Comparison of ENCODE assay signal across 9 mouse cellular contexts in genomic region chr11:18870121-18870931, GRCm38 (mm10).
DNase-seq lines count a peak whose midpoint lies in the region; ATAC-seq lines count a peak whose summit lies in the region.
"Had no signal": no experiment of that assay in that cellular context is flagged by ENCODE, and none has a peak within 500 bp of the region (broad histone marks: within the 10 kb centered on the region; RNA-seq: fewer than 3 reads in every experiment).

No protein-coding gene starts in this region.

- peak overlapping the region; percentile 10; the same call in 1 of the 2 replicates for H3K4me2 ChIP-seq in forebrain, embryonic 12.5 days
- H3K4me2 ChIP-seq in forebrain, embryonic 16.5 days (ENCODE audit: low read length), result no peak overlapping the region
- peak overlapping the region; percentile 77 for H3K4me2 ChIP-seq in embryonic facial prominence, embryonic 12.5 days (replicated peaks)
- peak overlapping the region; percentile 70 for H3K4me2 ChIP-seq in liver, embryonic 11.5 days

- H3K36me3 ChIP-seq in forebrain, embryonic 12.5 days (replicated peaks), result no peaks in the 10 kb centered on the region
- H3K36me3 ChIP-seq in forebrain, embryonic 16.5 days (ENCODE audit: control insufficient read depth, insufficient read depth), result no peaks in the 10 kb centered on the region
- no peaks in the 10 kb centered on the region for H3K36me3 ChIP-seq in embryonic facial prominence, embryonic 12.5 days
- no peaks in the 10 kb centered on the region for H3K36me3 ChIP-seq in liver, embryonic 11.5 days (ENCODE audit: control insufficient read depth, insufficient read depth, low read length)
- H3K36me3 ChIP-seq: limb, embryonic 15.5 days had no signal

- no peak overlapping the region for H3K27ac ChIP-seq in forebrain, embryonic 12.5 days
- no peak overlapping the region for H3K27ac ChIP-seq in forebrain, embryonic 16.5 days (ENCODE audit: low read length)
- peak overlapping the region; percentile 67; the same call in 1 of the 2 replicates for H3K27ac ChIP-seq in embryonic facial prominence, embryonic 12.5 days
- peak overlapping the region; percentile 52 for H3K27ac ChIP-seq in liver, embryonic 11.5 days (ENCODE audit: low read depth, low read length)
- H3K27ac ChIP-seq: limb, embryonic 15.5 days had no signal

- DNase-seq in R1 (ENCODE audit: low read depth, low spot score), result peak; percentile 3
- DNase-seq in liver, embryonic 11.5 days (ENCODE audit: low spot score), result no peak
- DNase-seq in natural killer cell, adult 2 months (ENCODE audit: low spot score in 2 of 2), result no peak
- no peak for DNase-seq in left cerebral cortex, postnatal 4 days
- DNase-seq in layer of hippocampus, adult 11-12 months (ENCODE audit: low spot score), result no peak

- no peak for ATAC-seq in forebrain, embryonic 12.5 days (ENCODE audit: low FRiP score)
- no peak for ATAC-seq in forebrain, embryonic 16.5 days
- ATAC-seq in embryonic facial prominence, embryonic 12.5 days (ENCODE audit: insufficient number of reproducible peaks, insufficient read depth, low FRiP score, low TSS enrichment), result no peak
- no peak for ATAC-seq in liver, embryonic 11.5 days (replicated peaks; ENCODE audit: low FRiP score)

- intact Hi-C loops in left cerebral cortex, postnatal 4 days (cut with DNase I), result loop anchor here (10.0 kb wide), 5 partner anchors 716 to 1586 kb away; no protein-coding TSS in a partner anchor

- no peak overlapping the region for H3K9ac ChIP-seq in forebrain, embryonic 12.5 days
- no peak overlapping the region for H3K9ac ChIP-seq in forebrain, embryonic 16.5 days (replicated peaks; ENCODE audit: low read depth, low read length)
- H3K9ac ChIP-seq in embryonic facial prominence, embryonic 12.5 days, result no peak overlapping the region
- no peak overlapping the region for H3K9ac ChIP-seq in liver, embryonic 11.5 days (ENCODE audit: low read depth, low read length)
- H3K9ac ChIP-seq: limb, embryonic 15.5 days had no signal

- no peaks in the 10 kb centered on the region for H3K9me3 ChIP-seq in forebrain, embryonic 12.5 days
- no peaks in the 10 kb centered on the region for H3K9me3 ChIP-seq in forebrain, embryonic 16.5 days (ENCODE audit: control insufficient read depth, low read length)
- no peaks in the 10 kb centered on the region for H3K9me3 ChIP-seq in embryonic facial prominence, embryonic 12.5 days
- H3K9me3 ChIP-seq in liver, embryonic 11.5 days (ENCODE audit: control insufficient read depth, low read length), result no peaks in the 10 kb centered on the region
- H3K9me3 ChIP-seq: limb, embryonic 15.5 days had no signal

- peaks cover 34% of the 10 kb centered on the region for H3K4me1 ChIP-seq in forebrain, embryonic 12.5 days
- peaks cover 17% of the 10 kb centered on the region for H3K4me1 ChIP-seq in forebrain, embryonic 16.5 days (replicated peaks; ENCODE audit: control insufficient read depth, insufficient read depth, low read length)
- H3K4me1 ChIP-seq in embryonic facial prominence, embryonic 12.5 days, result peaks cover 12% of the 10 kb centered on the region
- peaks cover 10% of the 10 kb centered on the region; the same call in 1 of the 2 replicates for H3K4me1 ChIP-seq in liver, embryonic 11.5 days (replicated peaks; ENCODE audit: control insufficient read depth, insufficient read depth, low read length)

- peaks cover 53% of the 10 kb centered on the region for H3K27me3 ChIP-seq in forebrain, embryonic 12.5 days
- peaks cover 32% of the 10 kb centered on the region for H3K27me3 ChIP-seq in forebrain, embryonic 16.5 days (replicated peaks; ENCODE audit: control insufficient read depth, insufficient read depth, low read length)
- peaks cover 24% of the 10 kb centered on the region; the same call in 1 of the 2 replicates for H3K27me3 ChIP-seq in embryonic facial prominence, embryonic 12.5 days
- peaks cover 44% of the 10 kb centered on the region for H3K27me3 ChIP-seq in liver, embryonic 11.5 days (replicated peaks; ENCODE audit: control insufficient read depth, insufficient read depth, low read length)

- no peak overlapping the region for H3K4me3 ChIP-seq in forebrain, embryonic 12.5 days (replicated peaks)
- H3K4me3 ChIP-seq in forebrain, embryonic 16.5 days (replicated peaks; ENCODE audit: low read length), result no peak overlapping the region
- 0 out of 2 replicates have a peak overlapping the region, but pooled peaks have one; percentile 38 for H3K4me3 ChIP-seq in embryonic facial prominence, embryonic 12.5 days
- H3K4me3 ChIP-seq in liver, embryonic 11.5 days (ENCODE audit: low read depth, low read length), result peak overlapping the region; percentile 45; the same call in 1 of the 2 replicates

- under 1% methylated on average over 25 of the region's 25 CpGs for WGBS in forebrain, embryonic 12.5 days
- 4% methylated on average over 25 of the region's 25 CpGs for WGBS in forebrain, embryonic 16.5 days
- 3% methylated on average over 25 of the region's 25 CpGs for WGBS in embryonic facial prominence, embryonic 12.5 days
- 4% methylated on average over 25 of the region's 25 CpGs for WGBS in liver, embryonic 11.5 days

Comparison
In these comparisons a context has a peak if more than half of its experiments do, and no peak if none do; other contexts are left out.
1. H3K27ac ChIP-seq: peak in embryonic facial prominence, embryonic 12.5 days (single experiment) and liver, embryonic 11.5 days (single experiment); none in forebrain, embryonic 12.5 days (single experiment) and forebrain, embryonic 16.5 days (single experiment).
2. H3K4me3 ChIP-seq: peak in embryonic facial prominence, embryonic 12.5 days (single experiment) and liver, embryonic 11.5 days (single experiment); none in forebrain, embryonic 12.5 days (single experiment) and forebrain, embryonic 16.5 days (single experiment).